Mouse (Mus musculus) megakaryocyte, embryonic 14.5 days (primary cell): ENCODE measurements around the gene 3110082I17Rik. TPM values are rescaled to one million over a fixed set of nuclear protein-coding genes. Genes with fewer than 3 reads are reported as not detected.

Experiments
- H3K27me3 ChIP-seq: replicated peaks from 2 replicates; pipeline ENCODE3; 2012; ENCODE audit warnings: inconsistent platforms
- H3K36me3 ChIP-seq: replicated peaks from 2 replicates; pipeline ENCODE3; 2012; ENCODE audit warnings: low read length, inconsistent platforms, mixed read lengths
- H3K4me1 ChIP-seq: 2 replicates; pipeline ENCODE4 v1.6.1; 2012; ENCODE audit warnings: inconsistent platforms
- H3K4me3 ChIP-seq: replicated peaks from 2 replicates; pipeline ENCODE3; 2012; ENCODE audit warnings: moderate library complexity, mild to moderate bottlenecking, inconsistent platforms
- H3K9me3 ChIP-seq: 2 replicates; pipeline ENCODE4 v1.6.1; 2012; ENCODE audit warnings: inconsistent platforms
- FLI1 ChIP-seq: IDR thresholded peaks from 2 replicates; pipeline ENCODE4 v1.6.1; 2012; ENCODE audit warnings: low read length, inconsistent platforms, mixed read lengths
- GATA1 ChIP-seq: IDR thresholded peaks from 3 replicates; pipeline ENCODE4 v1.6.1; 2012; ENCODE audit warnings: mixed read lengths, low read length, inconsistent platforms, borderline replicate concordance
- polyA plus RNA-seq: library from polyadenylated mRNA; stranded (reverse); fragments of >175 nt; gene quantifications from 2 replicates; pipeline ENCODE4 v1.2.3, GENCODE M21; 2012; ENCODE audit warnings: low replicate concordance; ENCODE audit not compliant: insufficient read depth

3110082I17Rik gene
- polyA plus RNA-seq, 1 experiment: 41.2 TPM

- Histone ChIP-seq H3K4me1 (peaks cover 49% of the 10 kb centered on the region), H3K27me3 (no peaks in the 10 kb centered on the region), H3K9me3 (no peaks in the 10 kb centered on the region), H3K4me3 (no peak overlapping the region), H3K36me3 (peaks cover 11% of the 10 kb centered on the region)
- TF ChIP-seq GATA1 (no peak), FLI1 (no peak)
Observed at GRCm38 (mm10) chr5:139427989-139428388, 32.3 kb downstream of the 3110082I17Rik start.

GRCm38 (mm10) chr5:139427001-139427400, 33.3 kb downstream of the 3110082I17Rik start:
- no peaks in the 10 kb centered on the region for H3K27me3 ChIP-seq
- peaks cover 11% of the 10 kb centered on the region for H3K36me3 ChIP-seq
- no peaks in the 10 kb centered on the region for H3K9me3 ChIP-seq
- no peak overlapping the region for H3K4me3 ChIP-seq
- H3K4me1 ChIP-seq: peaks cover 40% of the 10 kb centered on the region
- no peak for TF ChIP-seq FLI1
- TF ChIP-seq GATA1: no peak

- TF ChIP-seq FLI1 (no peak), GATA1 (no peak)
- H3K27me3 ChIP-seq: no peaks in the 10 kb centered on the region
- H3K4me3 ChIP-seq: no peak overlapping the region
- H3K4me1 ChIP-seq: peaks cover 51% of the 10 kb centered on the region
- no peaks in the 10 kb centered on the region for H3K9me3 ChIP-seq
- H3K36me3 ChIP-seq: peaks cover 11% of the 10 kb centered on the region
Observed at GRCm38 (mm10) chr5:139425198-139425597, 35.1 kb downstream of the 3110082I17Rik start.

GRCm38 (mm10) chr5:139423026-139423865, 37.1 kb downstream of the 3110082I17Rik start, which contains the start of gene Gper1:
TSS of gene Gper1 (plus strand) at chr5:139423151.
- H3K36me3 ChIP-seq: peaks cover 11% of the 10 kb centered on the region
- no peaks in the 10 kb centered on the region for H3K27me3 ChIP-seq
- no peaks in the 10 kb centered on the region for H3K9me3 ChIP-seq
- peaks cover 55% of the 10 kb centered on the region for H3K4me1 ChIP-seq
- TF ChIP-seq FLI1: no peak
- no peak for TF ChIP-seq GATA1
- H3K4me3 ChIP-seq: no peak within 1 kb of the TSS

- H3K9me3 ChIP-seq: peaks cover 7% of the 10 kb centered on the region
- TF ChIP-seq FLI1: no peak
- no peak for TF ChIP-seq GATA1
- H3K4me1 ChIP-seq: peaks cover 49% of the 10 kb centered on the region
- peaks cover 43% of the 10 kb centered on the region for H3K36me3 ChIP-seq
- no peak overlapping the region for H3K4me3 ChIP-seq
- H3K27me3 ChIP-seq: no peaks in the 10 kb centered on the region
Observed at GRCm38 (mm10) chr5:139418633-139419032, 41.7 kb downstream of the 3110082I17Rik start.

- TF ChIP-seq GATA1: no peak
- Histone ChIP-seq H3K9me3 (peaks cover 7% of the 10 kb centered on the region), H3K36me3 (peaks cover 48% of the 10 kb centered on the region), H3K4me3 (no peak overlapping the region), H3K4me1 (peaks cover 45% of the 10 kb centered on the region), H3K27me3 (no peaks in the 10 kb centered on the region)
Observed at GRCm38 (mm10) chr5:139418110-139418509, 42.2 kb downstream of the 3110082I17Rik start.

GRCm38 (mm10) chr5:139417480-139417879, 42.8 kb downstream of the 3110082I17Rik start:
- Histone ChIP-seq H3K9me3 (peaks cover 7% of the 10 kb centered on the region), H3K4me3 (no peak overlapping the region), H3K36me3 (peaks cover 53% of the 10 kb centered on the region), H3K4me1 (peaks cover 50% of the 10 kb centered on the region), H3K27me3 (no peaks in the 10 kb centered on the region)
- no peak for TF ChIP-seq GATA1
- TF ChIP-seq FLI1: no peak

GRCm38 (mm10) chr5:139416942-139417341, 43.4 kb downstream of the 3110082I17Rik start:
- no peak for TF ChIP-seq GATA1
- no peak for TF ChIP-seq FLI1
- H3K27me3 ChIP-seq: no peaks in the 10 kb centered on the region
- H3K4me3 ChIP-seq: no peak overlapping the region
- H3K36me3 ChIP-seq: peaks cover 56% of the 10 kb centered on the region
- peaks cover 7% of the 10 kb centered on the region for H3K9me3 ChIP-seq
- peaks cover 54% of the 10 kb centered on the region for H3K4me1 ChIP-seq

- Histone ChIP-seq H3K4me3 (no peak overlapping the region), H3K36me3 (peaks cover 74% of the 10 kb centered on the region), H3K9me3 (peaks cover 7% of the 10 kb centered on the region), H3K27me3 (no peaks in the 10 kb centered on the region), H3K4me1 (peaks cover 56% of the 10 kb centered on the region)
- TF ChIP-seq FLI1 (no peak), GATA1 (no peak)
Observed at GRCm38 (mm10) chr5:139415001-139415400, 45.3 kb downstream of the 3110082I17Rik start.

- Histone ChIP-seq H3K9me3 (peaks cover 7% of the 10 kb centered on the region), H3K27me3 (no peaks in the 10 kb centered on the region), H3K4me1 (peaks cover 61% of the 10 kb centered on the region), H3K36me3 (peaks cover 86% of the 10 kb centered on the region), H3K4me3 (no peak overlapping the region)
- TF ChIP-seq GATA1 (no peak), FLI1 (no peak)
Observed at GRCm38 (mm10) chr5:139413545-139413944, 46.8 kb downstream of the 3110082I17Rik start.
